Mouse (Mus musculus): Measurements from ENCODE around the gene Zfp169. TPM values are rescaled to one million over a fixed set of nuclear protein-coding genes. Genes with fewer than 3 reads are reported as not detected.
A peak's percentile ranks its signal among the peaks of the same experiment; 100 is the strongest.

The Zfp169 gene
- polyA plus RNA-seq (2015; fragmentation: Nextera tagmentation; extraction: Ambion mirVana): 3.6 and 3.7 TPM in 2 replicates

DNA sequence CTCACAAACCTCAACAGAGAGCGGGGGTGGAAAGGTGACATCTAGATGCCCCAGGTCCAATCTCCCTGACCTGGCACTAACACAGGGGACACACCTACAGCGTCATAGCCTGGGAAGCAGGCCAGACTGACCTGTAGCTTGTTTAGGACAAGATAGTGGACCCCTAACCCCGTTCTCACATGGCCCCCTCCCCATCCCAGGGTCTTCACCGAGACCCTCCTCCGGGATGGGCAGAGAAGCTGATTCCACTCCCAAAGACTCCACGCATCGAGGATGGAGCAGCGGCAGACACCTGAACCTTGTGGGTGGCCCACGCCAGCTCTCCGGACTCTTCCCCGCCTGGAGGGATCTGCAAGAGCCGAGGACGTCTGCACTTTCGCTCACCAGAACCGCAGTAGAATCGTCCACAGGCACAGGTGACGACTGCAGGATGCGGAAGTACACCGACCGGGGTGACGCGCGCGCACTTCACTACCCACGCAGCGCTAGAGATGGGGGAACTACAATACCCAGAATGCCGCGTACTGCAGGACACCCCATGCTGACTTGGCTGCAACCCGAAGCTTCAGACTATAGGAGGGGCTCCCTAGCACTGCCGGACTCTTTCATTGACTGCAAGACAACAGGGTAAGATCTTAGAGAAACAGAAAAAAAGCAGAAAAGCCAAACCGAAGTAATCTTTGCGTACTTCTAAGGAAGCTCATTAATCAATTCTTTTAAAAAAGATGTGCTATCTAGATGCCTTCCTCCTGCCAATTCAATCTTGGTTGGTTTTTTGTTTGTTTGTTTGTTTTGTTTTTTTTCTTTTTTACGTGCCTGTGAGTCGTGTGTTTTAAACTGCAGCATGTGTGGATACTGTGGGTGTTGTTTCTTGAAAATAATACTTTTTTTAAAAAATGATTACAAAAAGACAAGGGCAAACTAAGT is at the start of gene Zfp169, which contains the start of gene A830005F24Rik:
Gene Zfp169, minus strand, starts transcription at position 449 of the 927 bp plus-strand sequence.
Gene A830005F24Rik, plus strand, starts transcription at position 568 of the 927 bp plus-strand sequence.
- Histone ChIP-seq H3K36me3 (no peaks in the 10 kb centered on the region), H3K4me1 (peaks cover 7% of the 10 kb centered on the region; the same call in 1 of the 2 replicates), H3K9me3 (no peaks in the 10 kb centered on the region), H3K9ac (peak within 1 kb of the TSS; percentile 70), H3K27ac (no peak within 1 kb of the TSS), H3K27me3 (no peaks in the 10 kb centered on the region), H3K4me3 (peak within 1 kb of the TSS; percentile 79), H3K4me2 (peak within 1 kb of the TSS; percentile 75)
- peak; percentile 99 for ATAC-seq (ENCODE audit: borderline replicate concordance, extremely low read depth, low FRiP score, low TSS enrichment)
- WGBS: under 1% methylated on average over 34 of the region's 34 CpGs

DNA sequence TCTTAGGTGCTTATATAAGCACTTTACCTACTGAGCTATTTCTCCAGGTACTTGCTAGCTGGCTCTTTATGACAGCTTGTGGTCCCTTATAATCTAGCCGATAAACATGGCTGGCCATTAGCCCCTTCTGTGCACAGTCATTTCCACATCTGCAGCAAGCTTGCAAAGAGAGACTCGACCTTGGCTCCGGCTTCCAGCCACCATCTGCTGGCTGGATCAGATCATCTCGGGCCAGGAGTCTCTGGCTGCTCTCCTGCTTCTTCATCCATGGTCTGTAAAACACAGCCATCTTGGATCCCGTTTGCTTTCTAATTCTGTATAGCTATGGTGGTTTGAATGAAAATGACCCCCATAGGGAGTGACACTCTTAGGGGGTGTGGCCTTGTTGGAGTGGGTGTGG is 49.1 kb upstream of the Zfp169 start:
- no peak for ATAC-seq (ENCODE audit: borderline replicate concordance, extremely low read depth, low FRiP score, low TSS enrichment)
- no peak overlapping the region for H3K9ac ChIP-seq
- WGBS: 70% methylated on average over 5 of the region's 5 CpGs
- no peaks in the 10 kb centered on the region for H3K36me3 ChIP-seq
- no peaks in the 10 kb centered on the region for H3K9me3 ChIP-seq
- peaks cover 23% of the 10 kb centered on the region for H3K4me1 ChIP-seq
- H3K4me3 ChIP-seq: no peak overlapping the region
- H3K27ac ChIP-seq: no peak overlapping the region
- H3K27me3 ChIP-seq: no peaks in the 10 kb centered on the region
- no peak overlapping the region for H3K4me2 ChIP-seq

DNA sequence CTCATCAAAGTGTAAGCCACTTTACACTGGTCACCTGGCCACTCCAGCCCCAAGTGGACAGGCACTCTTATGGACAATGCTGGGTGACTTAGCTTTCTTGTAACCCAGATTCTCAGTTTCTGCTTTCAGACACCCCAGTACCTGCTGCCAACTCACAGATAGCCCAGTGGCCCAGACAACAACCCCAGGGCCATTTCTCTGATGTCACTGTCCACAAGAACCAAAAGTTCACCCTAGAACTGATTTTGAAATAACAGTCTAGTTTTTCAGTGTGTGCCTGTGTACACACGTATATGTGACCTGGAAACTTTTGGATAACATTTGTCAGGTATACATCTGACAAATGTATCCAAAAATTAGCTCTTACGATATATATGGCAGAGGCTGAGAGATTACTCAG is 48.2 kb upstream of the Zfp169 start:
- ATAC-seq (ENCODE audit: borderline replicate concordance, extremely low read depth, low FRiP score, low TSS enrichment): no peak
- no peak overlapping the region for H3K4me3 ChIP-seq
- no peaks in the 10 kb centered on the region for H3K36me3 ChIP-seq
- H3K9me3 ChIP-seq: no peaks in the 10 kb centered on the region
- H3K27me3 ChIP-seq: no peaks in the 10 kb centered on the region
- 88% methylated on average over 2 of the region's 2 CpGs for WGBS
- no peak overlapping the region for H3K27ac ChIP-seq
- H3K4me1 ChIP-seq: peaks cover 18% of the 10 kb centered on the region
- no peak overlapping the region for H3K9ac ChIP-seq
- no peak overlapping the region for H3K4me2 ChIP-seq

DNA sequence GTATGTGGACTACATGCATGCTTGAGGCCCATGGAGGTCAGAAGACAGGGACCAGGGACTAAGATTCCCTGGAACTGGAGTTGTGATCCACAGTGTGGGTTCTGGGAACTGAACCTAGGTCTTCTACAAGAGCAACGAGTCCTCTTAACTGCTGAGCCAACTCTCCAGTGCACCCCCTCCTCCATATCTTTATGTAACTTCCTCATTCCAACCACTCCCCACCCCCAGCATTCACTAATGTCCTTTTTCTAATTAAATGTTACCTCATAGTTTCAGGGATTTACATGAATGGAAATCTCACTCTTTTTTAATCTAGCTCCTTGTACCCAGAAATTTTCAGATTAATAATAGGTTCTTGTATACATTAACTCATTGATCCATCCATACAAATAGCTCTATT is 42.7 kb upstream of the Zfp169 start:
- Histone ChIP-seq H3K9me3 (no peaks in the 10 kb centered on the region), H3K4me3 (no peak overlapping the region), H3K36me3 (no peaks in the 10 kb centered on the region), H3K4me1 (peaks cover 28% of the 10 kb centered on the region), H3K4me2 (no peak overlapping the region), H3K27me3 (no peaks in the 10 kb centered on the region), H3K9ac (no peak overlapping the region), H3K27ac (no peak overlapping the region)
- 53% methylated on average over 1 of the region's 1 CpGs for WGBS
- ATAC-seq (ENCODE audit: borderline replicate concordance, extremely low read depth, low FRiP score, low TSS enrichment): no peak

DNA sequence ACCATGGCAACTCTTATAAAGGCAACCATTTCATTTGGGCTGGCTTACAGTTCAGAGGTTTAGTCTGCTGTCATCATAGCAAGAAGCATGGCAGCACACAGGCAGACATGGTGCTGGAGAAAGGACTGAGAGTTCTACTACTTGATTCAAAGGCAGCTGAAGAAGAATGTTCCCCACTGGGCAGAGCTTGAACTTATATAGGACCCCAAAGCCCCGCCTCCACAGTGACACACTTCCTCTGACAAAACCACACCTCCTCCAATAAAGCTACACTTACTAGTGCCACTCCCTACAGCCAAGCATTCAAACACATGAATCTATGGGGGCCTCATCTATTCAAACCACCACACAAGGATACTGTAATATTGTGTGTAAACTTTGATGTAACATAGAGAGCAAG is 41.3 kb upstream of the Zfp169 start:
- Histone ChIP-seq H3K4me3 (no peak overlapping the region), H3K27ac (no peak overlapping the region), H3K4me2 (no peak overlapping the region), H3K9ac (no peak overlapping the region), H3K9me3 (no peaks in the 10 kb centered on the region), H3K27me3 (no peaks in the 10 kb centered on the region), H3K36me3 (no peaks in the 10 kb centered on the region), H3K4me1 (peaks cover 28% of the 10 kb centered on the region)
- ATAC-seq (ENCODE audit: borderline replicate concordance, extremely low read depth, low FRiP score, low TSS enrichment): no peak
- WGBS: 64% methylated on average over 1 of the region's 1 CpGs

DNA sequence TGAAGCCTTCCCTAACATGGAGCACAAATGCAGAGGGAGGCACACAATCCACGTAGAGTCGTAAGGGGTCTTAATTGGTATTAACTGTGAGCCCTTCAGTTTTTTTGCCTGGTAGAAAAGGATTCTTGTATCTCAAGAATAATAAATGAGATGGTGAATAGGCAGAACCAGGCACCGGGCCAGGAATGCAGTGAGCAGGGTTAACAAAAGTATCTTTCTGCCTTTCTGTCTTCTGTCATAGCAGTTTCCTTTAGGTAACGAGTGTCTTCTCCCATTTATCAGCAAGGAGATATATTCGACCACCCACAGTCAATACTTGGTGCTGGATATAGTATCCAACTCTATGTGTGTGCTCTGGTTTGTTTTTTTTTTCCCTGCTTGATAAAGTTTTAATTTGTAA is 40.3 kb upstream of the Zfp169 start:
- Histone ChIP-seq H3K4me1 (peaks cover 28% of the 10 kb centered on the region), H3K27me3 (no peaks in the 10 kb centered on the region), H3K36me3 (no peaks in the 10 kb centered on the region), H3K4me3 (no peak overlapping the region), H3K27ac (peak overlapping the region; percentile 99), H3K9ac (no peak overlapping the region), H3K4me2 (peak overlapping the region; percentile 69; the same call in 1 of the 2 replicates), H3K9me3 (no peaks in the 10 kb centered on the region)
- ATAC-seq (ENCODE audit: borderline replicate concordance, extremely low read depth, low FRiP score, low TSS enrichment): no peak
- WGBS: 39% methylated on average over 5 of the region's 5 CpGs

DNA sequence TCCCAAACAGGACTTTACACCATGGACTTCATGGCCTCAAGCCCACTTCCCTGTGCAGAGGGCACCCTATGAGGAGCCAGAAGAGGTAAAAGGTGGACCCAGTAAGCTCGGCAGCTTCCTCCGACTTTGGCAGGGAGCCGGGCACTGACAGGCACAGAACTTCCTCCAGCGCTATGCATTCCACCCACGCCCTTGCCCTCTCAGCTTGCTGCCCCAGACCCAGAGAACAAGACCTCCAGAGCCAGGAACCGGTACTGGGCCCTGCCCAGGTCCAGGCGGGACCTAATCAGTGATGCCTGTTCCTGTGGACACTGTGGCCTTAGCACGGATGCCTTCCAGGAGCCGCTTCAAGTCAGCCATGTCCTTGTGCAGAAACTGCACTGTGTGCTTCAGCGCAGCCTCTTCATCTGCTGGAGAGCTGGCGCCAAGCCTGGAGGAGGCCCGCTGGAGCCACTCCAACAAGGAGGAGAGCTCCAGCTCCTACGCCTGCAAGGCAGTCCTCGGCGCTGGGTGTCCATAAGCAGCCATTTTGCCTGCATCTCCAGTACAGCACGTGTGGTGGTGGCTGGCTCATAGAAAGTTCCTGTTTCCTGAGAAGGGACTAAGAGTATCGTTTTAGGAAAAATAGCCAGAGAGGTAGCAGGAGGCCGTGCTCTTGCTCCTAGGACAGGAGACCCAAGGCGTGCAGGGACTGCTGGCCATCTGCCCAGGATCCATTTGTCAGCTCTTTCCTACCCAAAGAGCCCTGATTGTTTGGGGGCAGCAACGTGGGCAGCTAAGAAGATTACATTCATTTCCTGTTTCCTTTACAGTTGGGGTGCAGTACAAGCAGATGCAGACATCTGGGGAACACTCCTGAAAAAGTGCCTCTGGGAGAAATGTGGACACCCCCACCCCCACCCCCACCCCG is 39.2 kb upstream of the Zfp169 start:
- Histone ChIP-seq H3K4me3 (peak overlapping the region; percentile 40), H3K9ac (peak overlapping the region; percentile 50)

DNA sequence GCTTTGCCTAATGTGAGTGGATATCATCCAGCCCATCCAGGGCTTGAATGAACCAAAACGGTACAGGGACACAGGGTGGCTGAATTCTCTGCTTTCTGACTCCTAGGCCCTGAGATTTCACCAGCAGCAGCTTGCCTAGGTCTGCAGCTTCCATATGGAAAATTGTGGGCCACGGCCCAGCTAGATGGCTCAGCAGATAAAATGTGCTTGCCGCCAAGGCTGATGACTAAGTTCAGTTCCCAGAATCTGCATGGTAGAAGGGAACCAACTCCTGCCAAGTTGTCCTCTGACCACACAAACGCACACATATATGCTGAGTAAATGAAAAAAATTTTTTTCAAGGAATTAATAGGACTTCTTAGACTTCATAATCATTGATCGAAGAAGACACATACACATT is 35.0 kb upstream of the Zfp169 start:
- Histone ChIP-seq H3K4me2 (no peak overlapping the region), H3K4me3 (no peak overlapping the region), H3K9ac (no peak overlapping the region), H3K9me3 (no peaks in the 10 kb centered on the region), H3K27me3 (no peaks in the 10 kb centered on the region), H3K27ac (no peak overlapping the region), H3K4me1 (peaks cover 38% of the 10 kb centered on the region), H3K36me3 (no peaks in the 10 kb centered on the region)
- 77% methylated on average over 5 of the region's 5 CpGs for WGBS
- ATAC-seq (ENCODE audit: borderline replicate concordance, extremely low read depth, low FRiP score, low TSS enrichment): no peak

More for the DNA sequence above, 39.2 kb upstream of the Zfp169 start:
- peaks cover 28% of the 10 kb centered on the region for H3K4me1 ChIP-seq
- 11% methylated on average over 21 of the region's 21 CpGs for WGBS
- no peaks in the 10 kb centered on the region for H3K36me3 ChIP-seq
- H3K27me3 ChIP-seq: no peaks in the 10 kb centered on the region
- no peaks in the 10 kb centered on the region for H3K9me3 ChIP-seq
- H3K27ac ChIP-seq: peak overlapping the region; percentile 99
- peak overlapping the region; percentile 69 for H3K4me2 ChIP-seq
- peak; percentile 94 for ATAC-seq (ENCODE audit: borderline replicate concordance, extremely low read depth, low FRiP score, low TSS enrichment)

DNA sequence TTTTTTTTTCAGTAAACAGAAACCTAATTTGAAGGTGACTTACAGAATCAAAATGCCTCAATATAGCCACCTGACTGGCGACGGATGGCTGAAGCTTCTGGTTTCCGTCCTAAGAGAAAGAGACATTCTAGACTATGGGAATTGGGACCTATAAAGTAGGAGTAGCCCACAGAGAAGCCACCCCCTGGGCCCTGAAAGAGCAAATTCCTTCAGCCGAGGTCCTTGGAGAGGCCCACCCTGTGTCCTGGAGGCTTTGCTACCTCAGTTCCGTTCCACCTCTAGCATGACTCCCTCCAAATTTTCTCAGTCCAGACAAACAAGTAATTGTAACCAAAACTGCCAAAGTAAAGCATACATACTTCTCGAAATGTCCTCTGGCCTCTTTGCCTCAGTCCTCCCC is 34.4 kb upstream of the Zfp169 start:
- peaks cover 34% of the 10 kb centered on the region for H3K4me1 ChIP-seq
- H3K4me2 ChIP-seq: no peak overlapping the region
- H3K9ac ChIP-seq: no peak overlapping the region
- H3K27me3 ChIP-seq: no peaks in the 10 kb centered on the region
- H3K9me3 ChIP-seq: no peaks in the 10 kb centered on the region
- H3K36me3 ChIP-seq: no peaks in the 10 kb centered on the region
- no peak overlapping the region for H3K4me3 ChIP-seq
- H3K27ac ChIP-seq: no peak overlapping the region
- no peak for ATAC-seq (ENCODE audit: borderline replicate concordance, extremely low read depth, low FRiP score, low TSS enrichment)
- 91% methylated on average over 6 of the region's 6 CpGs for WGBS

DNA sequence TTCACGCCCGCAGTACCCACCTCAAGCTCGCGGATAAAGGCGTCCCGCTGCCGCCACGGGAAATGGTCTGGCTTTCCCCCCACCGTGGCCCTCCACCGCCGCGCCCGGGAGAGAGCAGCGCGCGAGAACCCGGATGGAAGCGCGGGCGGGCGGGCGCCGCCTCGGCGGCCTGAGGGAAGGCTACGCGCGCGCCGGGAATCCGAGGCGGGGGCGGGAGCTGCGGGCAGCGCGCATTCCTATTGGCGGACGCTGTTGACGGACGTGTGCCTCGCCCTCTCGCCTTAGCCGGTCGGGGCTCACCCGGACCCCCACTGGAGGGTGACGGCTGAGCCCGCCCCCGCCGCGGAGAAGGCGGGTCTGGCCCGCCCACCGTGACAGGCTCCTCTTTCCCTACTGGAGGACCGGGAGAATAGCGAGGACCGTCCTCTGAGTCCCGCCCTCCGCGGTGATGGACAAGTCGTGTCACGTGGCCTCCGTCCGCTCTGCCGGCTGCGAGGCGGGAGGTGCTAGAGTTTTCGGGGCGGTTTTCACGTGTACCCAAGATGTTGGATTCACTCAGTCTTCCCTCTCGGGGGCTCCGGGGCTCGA is 33.2 kb upstream of the Zfp169 start:
- H3K27me3 ChIP-seq: no peaks in the 10 kb centered on the region
- peak overlapping the region; percentile 99 for H3K27ac ChIP-seq
- WGBS: under 1% methylated on average over 71 of the region's 72 CpGs
- ATAC-seq (ENCODE audit: borderline replicate concordance, extremely low read depth, low FRiP score, low TSS enrichment): peak; percentile 97
- peak overlapping the region; percentile 76 for H3K4me3 ChIP-seq
- H3K4me1 ChIP-seq: peaks cover 29% of the 10 kb centered on the region
- H3K36me3 ChIP-seq: no peaks in the 10 kb centered on the region
- peak overlapping the region; percentile 51 for H3K4me2 ChIP-seq
- no peaks in the 10 kb centered on the region for H3K9me3 ChIP-seq
- peak overlapping the region; percentile 97 for H3K9ac ChIP-seq

DNA sequence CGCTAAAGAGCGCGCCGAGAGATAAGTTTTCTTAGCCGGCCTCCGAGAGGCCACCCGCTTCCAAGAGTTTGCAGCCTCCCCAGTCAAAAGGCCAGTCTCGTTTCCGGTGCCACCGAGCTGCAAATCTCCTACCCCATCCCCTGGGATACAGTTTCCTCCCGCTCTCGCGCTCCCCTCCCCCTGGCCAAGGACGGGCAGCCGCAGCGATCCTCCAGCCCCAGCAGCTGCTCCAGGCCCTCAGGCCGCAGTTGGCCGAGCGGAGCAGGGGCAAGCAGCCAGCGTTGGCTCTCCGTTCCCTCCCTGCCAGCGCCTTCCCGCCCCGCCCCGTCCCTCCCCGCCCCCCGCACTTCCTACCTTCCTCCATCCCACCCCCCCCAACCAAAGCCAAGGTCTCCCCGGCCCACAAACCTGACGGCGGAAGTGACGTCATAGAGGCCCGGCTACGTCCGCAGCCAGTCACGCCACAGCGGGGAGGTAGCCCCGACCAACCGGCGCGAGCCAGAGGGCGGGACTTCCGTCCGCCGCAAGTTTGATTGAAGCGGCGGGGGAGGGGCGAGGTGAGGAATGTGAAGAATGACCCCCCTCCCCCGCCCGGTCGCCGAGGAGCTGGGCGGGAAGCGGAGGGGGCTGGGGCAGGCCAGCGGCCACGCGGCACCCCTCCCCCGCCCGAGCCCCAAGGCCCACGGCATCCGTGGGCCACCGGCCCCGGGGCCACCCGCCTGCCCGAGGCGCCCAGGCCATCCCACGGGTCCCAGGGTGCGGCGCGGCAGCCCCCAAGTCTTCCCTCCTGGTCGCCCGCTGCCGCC is 32.4 kb upstream of the Zfp169 start:
- H3K4me2 ChIP-seq: peak overlapping the region; percentile 67
- H3K9me3 ChIP-seq: no peaks in the 10 kb centered on the region
- peak overlapping the region; percentile 76 for H3K4me3 ChIP-seq
- H3K27ac ChIP-seq: peak overlapping the region; percentile 99
- ATAC-seq (ENCODE audit: borderline replicate concordance, extremely low read depth, low FRiP score, low TSS enrichment): peak; percentile 90
- H3K4me1 ChIP-seq: peaks cover 35% of the 10 kb centered on the region
- peak overlapping the region; percentile 97 for H3K9ac ChIP-seq
- no peaks in the 10 kb centered on the region for H3K36me3 ChIP-seq
- H3K27me3 ChIP-seq: no peaks in the 10 kb centered on the region
- WGBS: under 1% methylated on average over 60 of the region's 72 CpGs
